Mouse (Mus musculus): Measurements from ENCODE around the gene Pdlim4.
"Not testable (repeated sequence)": the region's sequence is repeated elsewhere in the genome, so short reads cannot be mapped to it uniquely, and the experiment has no call there.

Gene Pdlim4

GRCm38 (mm10) chr11:54017596-54017995 is 51.2 kb downstream of the Pdlim4 start:
- DNase-seq (ENCODE audit: low spot score in 2 of 2), result no peak

GRCm38 (mm10) chr11:54016051-54016450 is 52.8 kb downstream of the Pdlim4 start:
- no peak for DNase-seq (ENCODE audit: low spot score in 2 of 2)

- DNase-seq (ENCODE audit: low spot score in 2 of 2), result no peak
Observed at GRCm38 (mm10) chr11:54012961-54013360, 55.9 kb downstream of the Pdlim4 start.

- no peak for DNase-seq (ENCODE audit: low spot score in 2 of 2)
Observed at GRCm38 (mm10) chr11:54011255-54011654, 57.6 kb downstream of the Pdlim4 start.

- no peak for DNase-seq (ENCODE audit: low spot score in 2 of 2)
Observed at GRCm38 (mm10) chr11:54008416-54008920, 60.3 kb downstream of the Pdlim4 start.

GRCm38 (mm10) chr11:54007717-54008116 is 61.1 kb downstream of the Pdlim4 start:
- DNase-seq (ENCODE audit: low spot score in 2 of 2), result no peak

GRCm38 (mm10) chr11:54006901-54007300 is 61.9 kb downstream of the Pdlim4 start:
- no peak for DNase-seq (ENCODE audit: low spot score in 2 of 2)

- not testable (repeated sequence) for DNase-seq (ENCODE audit: low spot score in 2 of 2)
Observed at GRCm38 (mm10) chr11:54006362-54006761, 62.5 kb downstream of the Pdlim4 start.

Measured in spleen, postnatal 10 days (tissue).